Mouse (Mus musculus): ENCODE measurements at regions not wholly inside any gene's neighbourhood (a gene's known extent, or its start where the extent isn't known, plus 50 kb on each side); places are given as distances from the start of the nearest gene placed in this dataset.

GRCm38 (mm10) chr11:17555276-17555675, 297.9 kb downstream of the C1d start:
- H3K4me3 ChIP-seq (ENCODE audit: insufficient read depth, low read length), result no peak overlapping the region
- TF ChIP-seq POLR2A (IDR thresholded peaks at IDR 0.05; ENCODE audit: extremely low read depth, insufficient read depth, low read length), result no peak
- no peak for TF ChIP-seq CTCF (IDR thresholded peaks at IDR 0.05; ENCODE audit: extremely low read depth, insufficient read depth, low read length)
- H3K4me1 ChIP-seq (ENCODE audit: control insufficient read depth, insufficient read depth, low read length), result no peaks in the 10 kb centered on the region
- H3K27ac ChIP-seq (ENCODE audit: insufficient read depth, low read length), result no peak overlapping the region

GRCm38 (mm10) chr11:17591780-17592487, 334.6 kb downstream of the C1d start:
- no peaks in the 10 kb centered on the region for H3K4me1 ChIP-seq (ENCODE audit: control insufficient read depth, insufficient read depth, low read length)

GRCm38 (mm10) chr11:17603726-17604493, 346.5 kb downstream of the C1d start:
- TF ChIP-seq CTCF (IDR thresholded peaks at IDR 0.05; ENCODE audit: extremely low read depth, insufficient read depth, low read length), result no peak
- no peak for TF ChIP-seq POLR2A (IDR thresholded peaks at IDR 0.05; ENCODE audit: extremely low read depth, insufficient read depth, low read length)
- Histone ChIP-seq H3K4me3 (ENCODE audit: insufficient read depth, low read length) (no peak overlapping the region), H3K4me1 (ENCODE audit: control insufficient read depth, insufficient read depth, low read length) (no peaks in the 10 kb centered on the region)

More at GRCm38 (mm10) chr11:17591780-17592487, 334.6 kb downstream of the C1d start:
- H3K27ac ChIP-seq (ENCODE audit: insufficient read depth, low read length), result no peak overlapping the region
- no peak overlapping the region for H3K4me3 ChIP-seq (ENCODE audit: insufficient read depth, low read length)
- TF ChIP-seq POLR2A (IDR thresholded peaks at IDR 0.05; ENCODE audit: extremely low read depth, insufficient read depth, low read length) (no peak), CTCF (IDR thresholded peaks at IDR 0.05; ENCODE audit: extremely low read depth, insufficient read depth, low read length) (no peak)

GRCm38 (mm10) chr11:17620462-17621248, 333.0 kb downstream of the Etaa1 start:
- TF ChIP-seq POLR2A (IDR thresholded peaks at IDR 0.05; ENCODE audit: extremely low read depth, insufficient read depth, low read length), result no peak
- no peak for TF ChIP-seq CTCF (IDR thresholded peaks at IDR 0.05; ENCODE audit: extremely low read depth, insufficient read depth, low read length)
- Histone ChIP-seq H3K4me1 (ENCODE audit: control insufficient read depth, insufficient read depth, low read length) (no peaks in the 10 kb centered on the region), H3K4me3 (ENCODE audit: insufficient read depth, low read length) (no peak overlapping the region), H3K27ac (ENCODE audit: insufficient read depth, low read length) (no peak overlapping the region)

More at GRCm38 (mm10) chr11:17603726-17604493, 346.5 kb downstream of the C1d start:
- H3K27ac ChIP-seq (ENCODE audit: insufficient read depth, low read length), result no peak overlapping the region

- no peak overlapping the region for H3K4me3 ChIP-seq (ENCODE audit: insufficient read depth, low read length)
- TF ChIP-seq CTCF (IDR thresholded peaks at IDR 0.05; ENCODE audit: extremely low read depth, insufficient read depth, low read length) (no peak), POLR2A (IDR thresholded peaks at IDR 0.05; ENCODE audit: extremely low read depth, insufficient read depth, low read length) (no peak)
- H3K27ac ChIP-seq (ENCODE audit: insufficient read depth, low read length), result no peak overlapping the region
- no peaks in the 10 kb centered on the region for H3K4me1 ChIP-seq (ENCODE audit: control insufficient read depth, insufficient read depth, low read length)
Measured at GRCm38 (mm10) chr11:17629541-17630171, 324.0 kb downstream of the Etaa1 start.

GRCm38 (mm10) chr11:17630172-17630553, 323.5 kb downstream of the Etaa1 start:
- H3K4me3 ChIP-seq (ENCODE audit: insufficient read depth, low read length), result no peak overlapping the region
- H3K27ac ChIP-seq (ENCODE audit: insufficient read depth, low read length), result no peak overlapping the region
- no peaks in the 10 kb centered on the region for H3K4me1 ChIP-seq (ENCODE audit: control insufficient read depth, insufficient read depth, low read length)
- TF ChIP-seq POLR2A (IDR thresholded peaks at IDR 0.05; ENCODE audit: extremely low read depth, insufficient read depth, low read length) (no peak), CTCF (IDR thresholded peaks at IDR 0.05; ENCODE audit: extremely low read depth, insufficient read depth, low read length) (no peak)

- no peak for TF ChIP-seq CTCF (IDR thresholded peaks at IDR 0.05; ENCODE audit: extremely low read depth, insufficient read depth, low read length)
- TF ChIP-seq POLR2A (IDR thresholded peaks at IDR 0.05; ENCODE audit: extremely low read depth, insufficient read depth, low read length), result no peak
- H3K4me3 ChIP-seq (ENCODE audit: insufficient read depth, low read length), result no peak overlapping the region
- no peak overlapping the region for H3K27ac ChIP-seq (ENCODE audit: insufficient read depth, low read length)
- no peaks in the 10 kb centered on the region for H3K4me1 ChIP-seq (ENCODE audit: control insufficient read depth, insufficient read depth, low read length)
Measured at GRCm38 (mm10) chr11:17637158-17637557, 316.5 kb downstream of the Etaa1 start.

- H3K4me1 ChIP-seq (ENCODE audit: control insufficient read depth, insufficient read depth, low read length), result no peaks in the 10 kb centered on the region
- no peak overlapping the region for H3K4me3 ChIP-seq (ENCODE audit: insufficient read depth, low read length)
- no peak overlapping the region for H3K27ac ChIP-seq (ENCODE audit: insufficient read depth, low read length)
- TF ChIP-seq POLR2A (IDR thresholded peaks at IDR 0.05; ENCODE audit: extremely low read depth, insufficient read depth, low read length) (no peak), CTCF (IDR thresholded peaks at IDR 0.05; ENCODE audit: extremely low read depth, insufficient read depth, low read length) (no peak)
Measured at GRCm38 (mm10) chr11:17639922-17640321, 313.8 kb downstream of the Etaa1 start.

- no peak for TF ChIP-seq CTCF (IDR thresholded peaks at IDR 0.05; ENCODE audit: extremely low read depth, insufficient read depth, low read length)
- no peak for TF ChIP-seq POLR2A (IDR thresholded peaks at IDR 0.05; ENCODE audit: extremely low read depth, insufficient read depth, low read length)
Measured at GRCm38 (mm10) chr11:17647441-17647840, 306.2 kb downstream of the Etaa1 start.

More at GRCm38 (mm10) chr11:17647441-17647840, 306.2 kb downstream of the Etaa1 start:
- Histone ChIP-seq H3K4me3 (ENCODE audit: insufficient read depth, low read length) (no peak overlapping the region), H3K4me1 (ENCODE audit: control insufficient read depth, insufficient read depth, low read length) (no peaks in the 10 kb centered on the region), H3K27ac (ENCODE audit: insufficient read depth, low read length) (no peak overlapping the region)
